Mouse (Mus musculus) kidney, postnatal 0 days (tissue): Measurements from ENCODE around the gene Tesk1. TPM values are rescaled to one million over a fixed set of nuclear protein-coding genes. Genes with fewer than 3 reads are reported as not detected.

ENCODE experiments used
- ATAC-seq: fragments of 200-750 bp; cut with Nextera tagmentation; replicated peaks from 2 replicates; pipeline ENCODE4 v1.8.0; 2017; ENCODE audit warnings: low read depth, moderate number of reproducible peaks, moderate TSS enrichment, moderate library complexity; ENCODE audit not compliant: low FRiP score
- DNase-seq: peaks from one replicate; pipeline ENCODE4 v3.0.0-alpha.2; 2016; ENCODE audit warnings: low spot score
- H3K27ac ChIP-seq: fragments of 300-500 bp; sonication (generic); 2 replicates; pipeline ENCODE4 v1.5.1; 2014; ENCODE audit warnings: mild to moderate bottlenecking
- H3K27me3 ChIP-seq: fragments of 300-500 bp; sonication (generic); 2 replicates; pipeline ENCODE4 v1.6.1; 2014; ENCODE audit warnings: low read length, mixed read lengths; ENCODE audit not compliant: insufficient read depth
- H3K36me3 ChIP-seq: fragments of 300-500 bp; sonication (generic); 2 replicates; pipeline ENCODE4 v1.6.1; 2014; ENCODE audit warnings: low read length, mixed read lengths; ENCODE audit not compliant: insufficient read depth
- H3K4me1 ChIP-seq: fragments of 300-500 bp; sonication (generic); replicated peaks from 2 replicates; pipeline ENCODE4 v1.6.1; 2014; ENCODE audit warnings: antibody characterized with exemption, low read length, mixed read lengths; ENCODE audit not compliant: insufficient read depth
- H3K4me2 ChIP-seq: fragments of 300-500 bp; sonication (generic); 2 replicates; pipeline ENCODE4 v1.6.1; 2014; ENCODE audit warnings: mild to moderate bottlenecking, low read length, moderate library complexity, mixed read lengths
- H3K4me3 ChIP-seq: fragments of 300-500 bp; sonication (generic); replicated peaks from 2 replicates; pipeline ENCODE4 v1.5.1; 2014; ENCODE audit warnings: low read depth, low read length
- H3K9ac ChIP-seq: fragments of 300-500 bp; sonication (generic); 2 replicates; pipeline ENCODE4 v1.6.1; 2014; ENCODE audit warnings: low read depth, low read length
- H3K9me3 ChIP-seq: fragments of 300-500 bp; sonication (generic); replicated peaks from 2 replicates; pipeline ENCODE4 v1.6.1; 2016; ENCODE audit warnings: low read length, inconsistent platforms, mixed read lengths
- CTCF ChIP-seq: IDR thresholded peaks from 2 replicates; pipeline ENCODE4 v1.5.1; 2016; ENCODE audit warnings: antibody characterized with exemption, low read depth, mild to moderate bottlenecking, moderate library complexity
- WGBS: fragments of 180-500 bp; shearing (Covaris S2); extraction: QIAGEN DNeasy Blood & Tissue Kit; methylation state at CpG from one replicate; pipeline ENCODE4 v1.1.7; 2014; 5-methylcytosine and 5-hydroxymethylcytosine counted together
- polyA plus RNA-seq: library from polyadenylated mRNA; unstranded; fragments of >200 nt; fragmentation: Nextera tagmentation; extraction: Ambion mirVana; gene quantifications from 2 replicates; pipeline ENCODE4 v1.2.1, GENCODE M21; 2015

The Tesk1 gene
- polyA plus RNA-seq, 1 experiment from 2014 or later, result 9.1 TPM

GRCm38 (mm10) chr4:43443511-43443910 is 1.8 kb downstream of the Tesk1 start:
- Histone ChIP-seq H3K36me3 (peaks cover 30% of the 10 kb centered on the region), H3K4me2 (peak overlapping the region; percentile 97), H3K4me1 (peaks cover 8% of the 10 kb centered on the region; the same call in 1 of the 2 replicates), H3K27me3 (no peaks in the 10 kb centered on the region), H3K4me3 (peak overlapping the region; percentile 79), H3K9ac (peak overlapping the region; percentile 97), H3K9me3 (no peaks in the 10 kb centered on the region), H3K27ac (peak overlapping the region; percentile 96)
- ATAC-seq (no peak), DNase-seq (peak; percentile 54)
- no peak for TF ChIP-seq CTCF
- WGBS, result under 1% methylated on average over 28 of the region's 28 CpGs

- 85% methylated on average over 13 of the region's 13 CpGs for WGBS
- no peak for ATAC-seq
- Histone ChIP-seq H3K27me3 (no peaks in the 10 kb centered on the region), H3K4me1 (peaks cover 8% of the 10 kb centered on the region; the same call in 1 of the 2 replicates), H3K9ac (no peak overlapping the region), H3K4me3 (no peak overlapping the region), H3K9me3 (no peaks in the 10 kb centered on the region), H3K4me2 (no peak overlapping the region), H3K27ac (no peak overlapping the region), H3K36me3 (peaks cover 30% of the 10 kb centered on the region)
- no peak for DNase-seq
- no peak for TF ChIP-seq CTCF
Measured at GRCm38 (mm10) chr4:43447251-43447650, 5.5 kb downstream of the Tesk1 start.

GRCm38 (mm10) chr4:43448554-43448953 is 6.8 kb downstream of the Tesk1 start:
- no peak overlapping the region for H3K27ac ChIP-seq
- no peak overlapping the region for H3K4me2 ChIP-seq
- H3K9me3 ChIP-seq, result no peaks in the 10 kb centered on the region
- peaks cover 13% of the 10 kb centered on the region; the same call in 1 of the 2 replicates for H3K4me1 ChIP-seq
- ATAC-seq (no peak), DNase-seq (no peak)
- no peak overlapping the region for H3K9ac ChIP-seq
- peaks cover 30% of the 10 kb centered on the region for H3K36me3 ChIP-seq
- 86% methylated on average over 3 of the region's 3 CpGs for WGBS
- no peaks in the 10 kb centered on the region for H3K27me3 ChIP-seq
- H3K4me3 ChIP-seq, result no peak overlapping the region
- TF ChIP-seq CTCF, result no peak

- Histone ChIP-seq H3K4me1 (peaks cover 17% of the 10 kb centered on the region), H3K27me3 (no peaks in the 10 kb centered on the region), H3K9ac (no peak overlapping the region), H3K4me3 (no peak overlapping the region), H3K9me3 (no peaks in the 10 kb centered on the region), H3K4me2 (no peak overlapping the region), H3K27ac (no peak overlapping the region), H3K36me3 (peaks cover 11% of the 10 kb centered on the region)
- WGBS, result 54% methylated on average over 11 of the region's 11 CpGs
- ATAC-seq, result no peak
- no peak for DNase-seq
- TF ChIP-seq CTCF, result no peak
Measured at GRCm38 (mm10) chr4:43452315-43452714, 10.6 kb downstream of the Tesk1 start.

GRCm38 (mm10) chr4:43453413-43453812 is 11.7 kb downstream of the Tesk1 start:
- Histone ChIP-seq H3K36me3 (no peaks in the 10 kb centered on the region), H3K4me1 (peaks cover 17% of the 10 kb centered on the region), H3K4me3 (peak overlapping the region; percentile 13), H3K4me2 (peak overlapping the region; percentile 56), H3K9ac (0 out of 2 replicates have a peak overlapping the region, but pooled peaks have one; percentile 4), H3K27me3 (no peaks in the 10 kb centered on the region), H3K9me3 (no peaks in the 10 kb centered on the region), H3K27ac (no peak overlapping the region)
- TF ChIP-seq CTCF, result no peak
- WGBS, result 4% methylated on average over 17 of the region's 18 CpGs
- DNase-seq (peak; percentile 27), ATAC-seq (no peak; the same call in 1 of the 2 replicates)

GRCm38 (mm10) chr4:43454041-43454836 is 12.5 kb downstream of the Tesk1 start, which contains the start of gene Cd72:
Cd72 (minus strand) TSS chr4:43454628.
- H3K27ac ChIP-seq, result no peak within 1 kb of the TSS
- H3K9ac ChIP-seq, result 0 out of 2 replicates have a peak within 1 kb of the TSS, but pooled peaks have one; percentile 4
- peak within 1 kb of the TSS; percentile 56 for H3K4me2 ChIP-seq
- peak; percentile 22; the same call in 1 of the 2 replicates for TF ChIP-seq CTCF
- ATAC-seq, result peak; percentile 54
- 20% methylated on average over 20 of the region's 20 CpGs for WGBS
- H3K4me1 ChIP-seq, result peaks cover 17% of the 10 kb centered on the region
- no peaks in the 10 kb centered on the region for H3K36me3 ChIP-seq
- H3K27me3 ChIP-seq, result no peaks in the 10 kb centered on the region
- no peaks in the 10 kb centered on the region for H3K9me3 ChIP-seq
- DNase-seq, result peak; percentile 51
- H3K4me3 ChIP-seq, result peak within 1 kb of the TSS; percentile 13
